Mouse (Mus musculus) liver, postnatal 0 days (tissue): Measurements from ENCODE around the gene Glrp1.

Experiments
- CTCF ChIP-seq: sonication (generic); IDR thresholded peaks from 2 replicates; pipeline ENCODE4 v1.5.1; 2016; ENCODE audit warnings: antibody characterized with exemption, low read depth
- EP300 ChIP-seq: IDR thresholded peaks from 2 replicates; pipeline ENCODE4 v1.6.1; 2016; ENCODE audit warnings: antibody characterized with exemption, low read depth, mild to moderate bottlenecking

DNA sequence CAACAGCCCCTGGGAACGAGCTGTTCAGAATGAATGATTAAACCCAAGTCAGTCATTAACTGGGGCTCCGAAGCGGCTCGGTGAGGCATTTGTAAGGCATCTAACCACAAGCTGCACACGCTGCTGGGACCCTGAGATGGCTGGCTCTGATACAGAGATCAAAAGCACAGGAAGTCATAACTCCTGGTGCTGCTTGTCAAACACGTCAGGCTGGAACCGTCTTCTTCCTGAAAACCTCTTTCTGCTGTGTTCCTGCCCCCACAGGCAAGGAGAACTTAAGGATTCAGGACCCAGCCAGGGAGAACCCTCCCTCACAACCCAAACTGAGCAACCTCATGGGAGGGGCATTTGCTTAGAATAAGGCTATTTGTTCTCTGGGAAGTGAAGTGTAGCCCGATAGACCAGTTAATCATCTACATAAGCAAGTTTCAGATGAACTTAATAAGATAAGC lies 34.3 kb downstream of the Glrp1 start:
- no peak for TF ChIP-seq EP300
- no peak for TF ChIP-seq CTCF
